Mouse (Mus musculus) liver, embryonic 14 days (tissue): ENCODE measurements around the gene Parn. TPM values are rescaled to one million over a fixed set of nuclear protein-coding genes. Genes with fewer than 3 reads are reported as not detected.

Experiments used
- polyA plus RNA-seq: library from polyadenylated mRNA; depleted of rRNA; stranded (reverse); fragments of >200 nt; gene quantifications from 2 replicates; pipeline ENCODE4 v1.2.3, GENCODE M21; 2012; rRNA removed

Parn gene
- 7.4 and 8.1 TPM in 2 replicates for polyA plus RNA-seq

GRCm38 (mm10) chr16:13667878-13668343 is at the start of gene Parn:
Parn (minus strand) TSS chr16:13668170.

GRCm38 (mm10) chr16:13671685-13672385 is 3.9 kb upstream of the Parn start, which contains the start of the genes Bfar and 3110001I22Rik:
Bfar (plus strand) TSS chr16:13671858.
3110001I22Rik (plus strand) TSS chr16:13671929.

Other genes starting within 250 kb of the Parn start
- 11.5 and 12.9 TPM in 2 replicates for gene Bfar, start 3.7 kb upstream of the Parn start, polyA plus RNA-seq
- 1.8 and 2.1 TPM in 2 replicates for gene 3110001I22Rik, start 3.8 kb upstream of the Parn start, polyA plus RNA-seq
- gene Pla2g10, start 62.8 kb upstream of the Parn start, polyA plus RNA-seq: 0.21 and 0.27 TPM in 2 replicates
- 6.9 and 9.1 TPM in 2 replicates for gene Rrn3, start 112.5 kb upstream of the Parn start, polyA plus RNA-seq
- gene Ntan1, start 150.7 kb upstream of the Parn start, polyA plus RNA-seq: 16.2 and 18.8 TPM in 2 replicates
- gene Pdxdc1, start 235.0 kb upstream of the Parn start, polyA plus RNA-seq: 15.2 and 16.4 TPM in 2 replicates
- 0.64 and 0.70 TPM in 2 replicates for gene Mpv17l, start 235.0 kb upstream of the Parn start, polyA plus RNA-seq